Mouse (Mus musculus) CD4-positive, CD25-positive, alpha-beta regulatory T cell (primary cell): Measurements from ENCODE around the gene Hist2h2ab. TPM values are rescaled to one million over a fixed set of nuclear protein-coding genes. Genes with fewer than 3 reads are reported as not detected.

ENCODE experiments used
- polyA plus RNA-seq: library from polyadenylated mRNA; unstranded; fragments of 100-300 nt; shearing (Covaris generic); gene quantifications from one replicate; pipeline ENCODE4 v1.2.1, GENCODE M21; 2017

Hist2h2ab gene
- 0.95 TPM for polyA plus RNA-seq

DNA sequence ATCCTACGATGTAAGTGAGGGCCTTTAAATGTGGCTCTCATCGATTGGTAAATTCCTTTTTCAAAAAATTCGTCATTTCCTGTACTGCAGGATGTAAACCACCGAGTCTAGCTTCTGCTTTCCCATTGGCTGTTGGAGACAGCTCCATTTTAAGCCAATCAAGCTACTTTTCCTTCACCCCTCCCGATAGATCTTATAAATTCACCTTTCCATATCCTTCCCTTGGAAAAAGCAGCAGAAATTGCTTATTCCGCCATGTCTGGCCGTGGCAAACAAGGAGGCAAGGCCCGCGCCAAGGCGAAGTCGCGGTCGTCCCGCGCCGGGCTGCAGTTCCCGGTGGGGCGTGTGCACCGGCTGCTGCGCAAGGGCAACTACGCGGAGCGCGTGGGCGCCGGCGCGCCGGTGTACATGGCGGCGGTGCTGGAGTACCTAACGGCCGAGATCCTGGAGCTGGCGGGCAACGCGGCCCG, at the start of gene Hist2h2ab, which contains the start of gene Bola1:
Hist2h2ab (plus strand) TSS at position 205 of the 470 bp plus-strand sequence.
Bola1 (minus strand) TSS at position 49 of the 470 bp plus-strand sequence.

DNA sequence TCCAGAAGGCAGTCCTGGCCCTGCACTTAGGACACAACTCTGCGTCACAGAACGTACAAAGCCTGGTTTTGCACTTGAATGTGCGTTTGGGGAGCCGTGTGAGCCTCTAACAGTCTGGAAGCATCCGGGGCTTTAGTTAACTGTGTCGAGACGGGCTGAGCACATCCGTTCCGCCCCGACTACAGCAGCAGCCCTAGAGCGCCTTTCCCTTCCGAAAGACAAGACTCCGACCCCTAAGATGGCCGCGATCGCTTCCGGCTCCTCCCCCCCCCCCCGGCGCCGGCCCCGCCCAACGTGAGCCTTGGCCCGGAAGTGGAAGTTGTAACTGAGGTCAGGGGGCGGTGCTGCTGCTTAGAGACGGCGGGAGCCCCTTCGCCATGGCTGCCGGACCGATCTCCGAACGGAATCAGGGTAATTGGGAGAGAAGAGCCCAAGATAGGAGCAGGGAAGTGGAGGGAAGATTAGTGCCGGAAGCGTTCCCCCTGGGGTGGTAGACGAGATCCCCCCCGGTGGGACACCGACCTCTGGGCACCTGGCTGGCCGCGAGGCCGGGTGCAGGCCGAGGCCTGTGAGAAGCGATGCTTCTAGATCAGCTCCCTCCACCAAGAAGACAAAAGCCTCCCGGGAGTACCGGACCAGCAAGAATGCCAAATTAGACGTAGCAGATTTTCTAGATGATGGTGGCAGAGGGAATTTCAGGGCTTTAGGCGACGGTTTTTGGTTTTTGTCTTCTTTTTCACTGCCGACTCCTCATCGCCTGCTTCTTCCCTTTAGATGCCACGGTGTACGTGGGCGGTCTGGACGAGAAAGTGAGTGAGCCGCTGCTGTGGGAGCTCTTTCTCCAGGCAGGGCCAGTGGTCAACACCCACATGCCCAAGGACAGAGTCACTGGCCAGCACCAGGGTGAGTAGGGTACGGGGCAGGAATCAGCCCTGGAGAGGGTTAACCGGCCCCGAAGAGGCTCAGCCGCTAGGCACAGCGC, 47.2 kb upstream of the Hist2h2ab start, which contains the start of gene Sf3b4:
Sf3b4 (plus strand) TSS at position 136 of the 982 bp plus-strand sequence.

DNA sequence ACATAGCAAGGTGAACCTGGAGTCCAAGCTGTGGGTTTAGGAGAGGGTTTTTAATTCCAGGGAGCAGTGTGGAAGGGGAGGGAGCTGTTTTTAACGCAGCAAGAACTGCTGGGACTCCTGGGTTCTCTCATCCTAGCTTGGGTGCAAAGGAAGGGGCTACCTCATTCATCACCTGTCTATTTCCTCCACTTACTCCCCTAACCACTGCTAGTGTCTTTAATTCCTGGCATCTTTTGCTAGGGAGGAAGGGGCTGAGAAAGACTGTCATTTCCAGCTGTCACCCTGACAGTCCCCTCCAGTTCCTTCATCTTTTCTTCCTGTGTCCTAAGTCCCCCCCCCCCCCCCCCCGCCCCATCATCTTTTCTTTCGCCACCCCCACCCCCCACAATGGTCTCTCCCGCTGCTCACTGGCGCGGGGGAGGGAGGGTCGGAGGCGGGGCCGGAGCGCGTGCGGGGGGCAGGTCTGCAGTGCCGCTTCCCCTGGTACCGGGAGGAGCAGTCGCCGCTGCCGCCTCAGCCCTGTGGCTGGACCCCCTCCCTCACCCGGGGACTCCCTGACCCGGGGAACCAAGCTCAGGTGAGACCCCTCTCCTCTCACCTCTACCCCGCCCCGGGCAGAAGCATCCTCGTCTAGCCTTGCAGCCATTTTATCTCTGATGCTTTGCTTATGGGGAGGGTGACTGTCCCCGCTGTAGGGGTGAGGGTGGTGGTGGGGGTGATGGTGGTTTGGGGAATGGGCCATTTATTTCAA, 38.8 kb upstream of the Hist2h2ab start, which contains the start of gene Sv2a:
Sv2a (plus strand) TSS at position 425 of the 751 bp plus-strand sequence.

DNA sequence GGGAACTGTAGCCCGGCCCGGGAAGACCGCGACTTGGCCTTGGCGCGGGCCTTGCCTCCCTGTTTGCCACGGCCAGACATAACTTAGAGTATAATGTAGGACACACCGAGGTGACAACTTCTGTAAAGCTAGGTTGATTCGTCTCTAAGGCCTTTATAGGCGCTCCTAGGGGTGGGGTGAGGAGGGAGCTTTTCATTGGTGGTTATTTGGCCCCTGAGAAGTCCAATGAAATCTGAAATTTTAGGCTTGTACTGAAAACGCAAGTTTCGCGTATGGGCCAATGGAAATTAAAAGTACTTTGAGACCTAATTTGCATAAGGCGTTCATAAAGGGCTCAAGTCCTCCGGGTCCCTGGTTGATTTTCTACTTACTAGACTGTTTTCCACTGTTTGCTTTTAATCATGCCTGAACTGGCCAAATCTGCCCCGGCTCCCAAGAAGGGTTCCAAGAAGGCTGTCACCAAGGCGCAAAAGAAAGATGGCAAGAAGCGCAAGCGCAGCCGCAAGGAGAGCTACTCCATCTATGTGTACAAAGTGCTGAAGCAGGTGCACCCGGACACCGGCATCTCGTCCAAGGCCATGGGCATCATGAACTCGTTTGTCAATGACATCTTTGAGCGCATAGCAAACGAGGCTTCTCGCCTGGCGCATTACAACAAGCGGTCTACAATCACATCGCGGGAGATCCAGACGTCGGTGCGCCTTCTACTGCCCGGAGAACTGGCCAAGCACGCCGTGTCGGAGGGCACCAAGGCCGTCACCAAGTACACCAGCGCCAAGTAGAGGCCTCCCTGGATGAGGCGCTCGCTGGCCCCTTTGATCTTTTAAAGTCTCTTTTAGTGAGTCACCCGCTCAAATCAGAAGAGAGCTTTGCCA, 1.3 kb downstream of the Hist2h2ab start, which contains the start of the genes Hist2h2ac and Hist2h2be:
Hist2h2ac (minus strand) TSS at position 116 of the 875 bp plus-strand sequence.
Hist2h2be (plus strand) TSS at position 355 of the 875 bp plus-strand sequence.

DNA sequence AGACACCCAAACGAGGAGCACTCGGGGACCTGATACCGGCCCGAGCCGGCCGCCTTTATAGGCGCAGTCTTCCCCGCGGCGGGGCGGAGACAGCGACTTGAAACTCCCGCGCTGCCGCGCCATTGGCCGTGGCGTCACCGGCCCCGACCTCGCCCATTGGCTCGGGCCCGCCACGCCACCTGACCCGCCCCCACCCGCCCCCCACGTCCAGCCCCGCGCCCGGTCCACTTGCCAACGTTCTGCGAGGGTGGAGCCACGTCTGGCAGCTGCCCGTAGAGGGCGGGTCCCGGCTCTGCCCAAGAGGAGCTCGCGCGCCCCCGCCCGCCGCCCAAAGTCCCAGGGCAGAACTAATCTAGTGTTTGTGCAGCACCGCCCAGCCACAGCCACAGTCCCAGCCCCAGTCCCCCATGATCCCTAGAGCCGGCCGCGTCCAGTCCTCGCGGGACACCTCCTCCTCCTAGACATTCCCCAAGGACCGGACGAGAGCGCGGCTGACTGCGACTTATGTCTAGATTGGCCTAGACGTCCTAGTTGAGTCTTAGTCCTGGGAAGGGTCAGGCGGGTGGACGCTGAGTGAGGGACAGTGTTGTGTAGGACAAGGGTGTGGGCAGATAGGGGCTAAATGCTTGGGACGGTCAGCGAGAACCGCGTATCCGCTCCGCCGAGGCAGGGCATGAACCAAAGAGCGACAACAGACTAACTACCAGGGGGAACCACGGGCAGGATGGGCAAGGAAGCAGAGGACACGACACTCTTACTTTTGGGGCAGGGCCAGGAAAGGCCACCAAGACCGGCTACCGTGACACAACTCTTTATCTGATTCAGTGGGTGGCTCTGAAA, 19.5 kb downstream of the Hist2h2ab start, which contains the start of gene Hist2h3c2:
Hist2h3c2 (minus strand) TSS at position 174 of the 840 bp plus-strand sequence.

DNA sequence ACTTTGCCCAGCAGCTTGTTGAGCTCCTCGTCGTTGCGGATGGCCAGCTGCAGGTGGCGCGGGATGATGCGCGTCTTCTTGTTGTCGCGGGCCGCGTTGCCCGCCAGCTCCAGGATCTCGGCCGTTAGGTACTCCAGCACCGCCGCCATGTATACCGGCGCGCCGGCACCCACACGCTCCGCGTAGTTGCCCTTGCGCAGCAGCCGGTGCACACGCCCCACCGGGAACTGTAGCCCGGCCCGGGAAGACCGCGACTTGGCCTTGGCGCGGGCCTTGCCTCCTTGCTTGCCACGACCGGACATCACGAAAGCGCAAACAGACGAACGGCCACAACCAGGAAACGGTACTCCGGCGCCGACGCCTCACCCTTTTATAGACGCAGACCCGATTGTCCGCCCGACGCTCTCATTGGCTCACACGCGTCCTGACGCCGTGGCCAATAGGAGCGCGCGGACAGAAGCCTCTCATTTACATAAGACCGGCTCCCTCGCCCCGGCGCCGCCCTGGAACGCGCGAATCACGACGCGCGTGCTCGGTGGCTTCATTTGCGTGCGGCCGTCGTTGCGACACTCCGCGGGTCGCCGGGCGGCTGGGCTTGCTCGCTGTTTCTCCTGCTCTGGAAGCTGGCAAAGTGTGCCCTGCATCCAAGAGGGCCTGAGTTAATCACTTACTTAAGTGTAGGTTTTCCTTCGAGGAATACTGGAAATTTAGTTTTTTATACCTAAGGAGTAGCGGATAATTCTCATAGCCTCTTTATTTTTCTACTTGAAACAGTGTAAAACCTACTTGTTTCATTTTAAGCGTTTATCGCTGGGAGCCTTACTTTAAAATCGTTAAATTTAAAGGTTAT, 20.5 kb downstream of the Hist2h2ab start, which contains the start of gene Hist2h2aa2:
Hist2h2aa2 (minus strand) TSS at position 328 of the 850 bp plus-strand sequence.

DNA sequence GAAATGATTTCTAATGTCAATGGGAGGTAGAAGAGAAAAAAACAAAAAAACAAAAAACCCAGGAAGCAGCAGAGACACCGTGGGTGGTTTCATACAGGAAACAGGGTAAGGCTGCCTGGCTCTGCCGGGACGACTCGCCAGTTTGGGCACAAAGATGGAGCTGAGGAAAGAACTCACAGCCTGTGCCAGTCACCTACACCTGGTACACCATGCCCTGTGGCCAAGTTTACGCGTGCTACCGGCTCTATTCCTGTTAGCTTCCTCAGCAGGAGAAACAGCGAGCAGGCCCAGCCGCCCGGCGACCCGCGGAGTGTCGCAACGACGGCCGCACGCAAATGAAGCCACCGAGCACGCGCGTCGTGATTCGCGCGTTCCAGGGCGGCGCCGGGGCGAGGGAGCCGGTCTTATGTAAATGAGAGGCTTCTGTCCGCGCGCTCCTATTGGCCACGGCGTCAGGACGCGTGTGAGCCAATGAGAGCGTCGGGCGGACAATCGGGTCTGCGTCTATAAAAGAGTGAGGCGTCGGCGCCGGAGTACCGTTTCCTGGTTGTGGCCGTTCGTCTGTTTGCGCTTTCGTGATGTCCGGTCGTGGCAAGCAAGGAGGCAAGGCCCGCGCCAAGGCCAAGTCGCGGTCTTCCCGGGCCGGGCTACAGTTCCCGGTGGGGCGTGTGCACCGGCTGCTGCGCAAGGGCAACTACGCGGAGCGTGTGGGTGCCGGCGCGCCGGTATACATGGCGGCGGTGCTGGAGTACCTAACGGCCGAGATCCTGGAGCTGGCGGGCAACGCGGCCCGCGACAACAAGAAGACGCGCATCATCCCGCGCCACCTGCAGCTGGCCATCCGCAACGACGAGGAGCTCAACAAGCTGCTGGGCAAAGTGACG, 25.6 kb downstream of the Hist2h2ab start, which contains the start of gene Hist2h2aa1:
Hist2h2aa1 (plus strand) TSS at position 495 of the 884 bp plus-strand sequence.

DNA sequence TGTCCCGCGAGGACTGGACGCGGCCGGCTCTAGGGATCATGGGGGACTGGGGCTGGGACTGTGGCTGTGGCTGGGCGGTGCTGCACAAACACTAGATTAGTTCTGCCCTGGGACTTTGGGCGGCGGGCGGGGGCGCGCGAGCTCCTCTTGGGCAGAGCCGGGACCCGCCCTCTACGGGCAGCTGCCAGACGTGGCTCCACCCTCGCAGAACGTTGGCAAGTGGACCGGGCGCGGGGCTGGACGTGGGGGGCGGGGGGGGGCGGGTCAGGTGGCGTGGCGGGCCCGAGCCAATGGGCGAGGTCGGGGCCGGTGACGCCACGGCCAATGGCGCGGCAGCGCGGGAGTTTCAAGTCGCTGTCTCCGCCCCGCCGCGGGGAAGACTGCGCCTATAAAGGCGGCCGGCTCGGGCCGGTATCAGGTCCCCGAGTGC, 26.8 kb downstream of the Hist2h2ab start, which contains the start of gene Hist2h3c1:
Hist2h3c1 (plus strand) TSS at position 259 of the 430 bp plus-strand sequence.

DNA sequence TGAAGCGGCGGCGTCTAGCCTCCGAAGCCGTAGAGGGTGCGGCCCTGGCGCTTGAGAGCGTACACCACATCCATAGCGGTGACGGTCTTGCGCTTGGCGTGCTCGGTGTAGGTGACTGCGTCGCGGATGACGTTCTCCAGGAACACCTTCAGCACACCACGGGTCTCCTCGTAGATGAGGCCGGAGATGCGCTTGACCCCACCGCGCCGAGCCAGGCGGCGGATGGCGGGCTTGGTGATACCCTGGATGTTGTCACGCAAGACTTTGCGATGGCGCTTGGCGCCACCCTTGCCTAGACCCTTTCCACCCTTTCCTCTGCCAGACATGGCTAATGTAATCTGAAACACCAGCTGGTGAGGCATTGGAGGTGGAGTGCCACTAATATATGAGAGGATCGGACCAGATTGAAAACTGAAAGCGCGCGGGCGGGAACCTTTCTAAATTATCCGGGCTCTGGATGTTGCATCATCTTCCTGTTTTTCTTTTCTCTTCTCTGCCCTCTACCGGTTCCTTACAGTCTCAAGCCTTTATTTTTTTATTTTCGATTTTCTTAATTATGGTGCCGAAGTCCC, 43.4 kb downstream of the Hist2h2ab start, which contains the start of gene Hist2h4:
Hist2h4 (minus strand) TSS at position 333 of the 572 bp plus-strand sequence.

DNA sequence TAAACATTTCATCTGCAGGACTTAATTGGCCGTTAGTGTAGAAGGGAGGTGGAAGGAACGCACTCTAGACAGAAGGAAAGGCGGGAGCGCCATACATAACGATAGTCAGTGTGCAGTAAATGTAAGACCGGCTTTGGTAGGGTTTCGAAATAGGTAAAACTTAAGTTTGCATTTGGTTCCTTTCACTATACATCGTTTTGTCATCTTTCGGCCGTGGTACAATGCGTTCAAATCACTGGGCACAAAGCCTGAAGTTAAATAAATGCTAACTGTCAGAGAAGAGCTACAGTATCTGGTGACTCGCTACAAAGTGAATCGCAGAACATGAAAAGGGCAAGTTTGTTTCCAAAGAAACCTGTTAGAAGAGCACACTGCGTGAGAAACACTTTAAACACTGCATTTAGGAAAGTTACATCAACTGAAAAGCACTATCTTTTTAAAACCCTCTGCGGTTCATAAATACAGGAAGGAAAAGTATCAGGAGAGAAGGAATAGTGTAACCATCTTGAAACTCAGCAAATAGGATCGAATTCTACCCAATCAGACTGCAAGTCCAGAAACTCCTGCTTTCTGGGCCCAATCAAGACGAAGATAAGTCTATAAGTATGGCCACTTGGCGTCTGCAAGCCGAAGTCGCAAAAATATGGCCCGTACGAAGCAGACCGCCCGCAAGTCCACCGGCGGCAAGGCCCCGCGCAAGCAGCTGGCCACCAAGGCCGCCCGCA, 48.5 kb downstream of the Hist2h2ab start, which contains the start of gene Hist2h3b:
Hist2h3b (plus strand) TSS at position 604 of the 725 bp plus-strand sequence.

Other genes with a start within 250 kb of the Hist2h2ab start
- gene Plekho1, start 223.9 kb upstream of the Hist2h2ab start, polyA plus RNA-seq: 9.1 TPM
- 28.6 TPM for gene Vps45, start 161.4 kb upstream of the Hist2h2ab start, polyA plus RNA-seq
- 19.7 TPM for gene Otud7b, start 115.3 kb upstream of the Hist2h2ab start, polyA plus RNA-seq
- 3.7 TPM for gene Mtmr11, start 57.9 kb upstream of the Hist2h2ab start, polyA plus RNA-seq
- 140 TPM for gene Sf3b4, start 47.5 kb upstream of the Hist2h2ab start, polyA plus RNA-seq
- gene Sv2a, start 38.7 kb upstream of the Hist2h2ab start, polyA plus RNA-seq: 3.5 TPM
- gene Bola1, start 156 bp upstream of the Hist2h2ab start, polyA plus RNA-seq: 32.6 TPM
- gene Hist2h2ac, start 1.0 kb downstream of the Hist2h2ab start, polyA plus RNA-seq: 9.2 TPM
- 4.6 TPM for gene Hist2h2be, start 1.3 kb downstream of the Hist2h2ab start, polyA plus RNA-seq
- gene Hist2h3c2, start 19.3 kb downstream of the Hist2h2ab start, polyA plus RNA-seq: 0.77 TPM
- gene Hist2h2aa2, start 20.4 kb downstream of the Hist2h2ab start, polyA plus RNA-seq: 73.7 TPM
- gene Hist2h2aa1, start 25.6 kb downstream of the Hist2h2ab start, polyA plus RNA-seq: not detected
- not detected for gene Hist2h3c1, start 26.8 kb downstream of the Hist2h2ab start, polyA plus RNA-seq
- gene Hist2h4, start 43.4 kb downstream of the Hist2h2ab start, polyA plus RNA-seq: 4.2 TPM
- 7.6 TPM for gene Hist2h3b, start 48.8 kb downstream of the Hist2h2ab start, polyA plus RNA-seq
- 5.4 TPM for gene Hist2h2bb, start 49.9 kb downstream of the Hist2h2ab start, polyA plus RNA-seq
- 0.20 TPM for gene Fcgr1, start 74.1 kb downstream of the Hist2h2ab start, polyA plus RNA-seq
- gene BC107364, start 232.4 kb downstream of the Hist2h2ab start, polyA plus RNA-seq: not detected